Mouse (Mus musculus): ENCODE data around the gene Rnf207. TPM values are rescaled to one million over a fixed set of nuclear protein-coding genes. Genes with fewer than 3 reads are reported as not detected.

The Rnf207 gene
- total RNA-seq, 4 experiments from 2014 or later: not detected

- no peak for DNase-seq (ENCODE audit: low spot score in 2 of 2)
Measured at GRCm38 (mm10) chr4:152273191-152273590, 45.6 kb downstream of the Rnf207 start.

GRCm38 (mm10) chr4:152272449-152273049 is 46.2 kb downstream of the Rnf207 start:
- peak; percentile 62 to 76 for DNase-seq (ENCODE audit: low spot score in 2 of 2)

GRCm38 (mm10) chr4:152272006-152272405 is 46.8 kb downstream of the Rnf207 start:
- DNase-seq (ENCODE audit: low spot score in 2 of 2): no peak

GRCm38 (mm10) chr4:152271334-152271733 is 47.5 kb downstream of the Rnf207 start:
- DNase-seq (ENCODE audit: low spot score in 2 of 2): no peak

- no peak for DNase-seq (ENCODE audit: low spot score in 2 of 2)
Measured at GRCm38 (mm10) chr4:152270599-152270998, 48.2 kb downstream of the Rnf207 start.

- DNase-seq (ENCODE audit: low spot score in 2 of 2): no peak
Measured at GRCm38 (mm10) chr4:152269967-152270366, 48.8 kb downstream of the Rnf207 start.

- DNase-seq (ENCODE audit: low spot score in 2 of 2): peak; percentile 63 to 75
Measured at GRCm38 (mm10) chr4:152267748-152268369, 50.9 kb downstream of the Rnf207 start.

- DNase-seq (ENCODE audit: low spot score in 2 of 2): peak; percentile 51 to 76
Measured at GRCm38 (mm10) chr4:152266236-152266895, 52.4 kb downstream of the Rnf207 start.

GRCm38 (mm10) chr4:152265791-152266190 is 53.0 kb downstream of the Rnf207 start:
- DNase-seq (ENCODE audit: low spot score in 2 of 2): no peak

- no peak for DNase-seq (ENCODE audit: low spot score in 2 of 2)
Measured at GRCm38 (mm10) chr4:152264867-152265568, 53.8 kb downstream of the Rnf207 start.

- no peak for DNase-seq (ENCODE audit: low spot score in 2 of 2)
Measured at GRCm38 (mm10) chr4:152264177-152264530, 54.6 kb downstream of the Rnf207 start.

GRCm38 (mm10) chr4:152263512-152264176 is 55.1 kb downstream of the Rnf207 start:
- no peak for DNase-seq (ENCODE audit: low spot score in 2 of 2)

GRCm38 (mm10) chr4:152263089-152263488 is 55.7 kb downstream of the Rnf207 start:
- DNase-seq (ENCODE audit: low spot score in 2 of 2): no peak

- peak in 1 of 2 experiments; percentile 63 for DNase-seq (ENCODE audit: low spot score in 2 of 2)
Measured at GRCm38 (mm10) chr4:152262187-152262586, 56.6 kb downstream of the Rnf207 start.

- DNase-seq (ENCODE audit: low spot score in 2 of 2): no peak
Measured at GRCm38 (mm10) chr4:152260451-152260850, 58.3 kb downstream of the Rnf207 start.

GRCm38 (mm10) chr4:152257070-152257469 is 61.7 kb downstream of the Rnf207 start:
- peak; percentile 65 to 73 for DNase-seq (ENCODE audit: low spot score in 2 of 2)

Other genes with a start within 250 kb of the Rnf207 start
- 1 to 10 TPM; 5.2 to 6.1 (median 5.8) TPM for gene Plekhg5, start 246.5 kb downstream of the Rnf207 start, total RNA-seq (2022)
- gene Tnfrsf25, start 203.1 kb downstream of the Rnf207 start, total RNA-seq (2022): under 1 TPM in 3 of 4 experiments, not detected in 1; 0.40 to 0.90 (median 0.85) TPM
- under 1 TPM; 0.11 to 0.48 (median 0.28) TPM for gene Espn, start 166.6 kb downstream of the Rnf207 start, total RNA-seq (2022)
- not detected for gene Hes2, start 160.1 kb downstream of the Rnf207 start, total RNA-seq (2022)
- gene Acot7, start 140.9 kb downstream of the Rnf207 start, total RNA-seq (2022): 10 to 100 TPM; 13.8 to 15.9 (median 15.1) TPM
- gene Gpr153, start 44.8 kb downstream of the Rnf207 start, total RNA-seq (2022): 1 to 10 TPM; 2.4 to 2.7 (median 2.5) TPM
- gene Hes3, start 27.3 kb downstream of the Rnf207 start, total RNA-seq (2022): not detected
- gene Icmt, start 21.8 kb downstream of the Rnf207 start, total RNA-seq (2022): 10 to 100 TPM; 19.3 to 27.2 (median 21.6) TPM
- gene Rpl22, start 6.7 kb upstream of the Rnf207 start, total RNA-seq (2022): 100 to 1,000 TPM; 195 to 290 (median 232) TPM
- under 1 TPM; 0.05 to 0.54 (median 0.12) TPM for gene Chd5, start 19.7 kb upstream of the Rnf207 start, total RNA-seq (2022)
- under 1 TPM; 0.40 to 0.92 (median 0.44) TPM for gene Nphp4, start 157.7 kb upstream of the Rnf207 start, total RNA-seq (2022)
- 1 to 10 TPM in 1 of 4 experiments, under 1 TPM in 3; 0.63 to 1.2 (median 0.85) TPM for gene Kcnab2, start 158.9 kb upstream of the Rnf207 start, total RNA-seq (2022)